Mouse (Mus musculus): ENCODE measurements around the gene Bgn. TPM values are rescaled to one million over a fixed set of nuclear protein-coding genes. Genes with fewer than 3 reads are reported as not detected.

Bgn gene
- polyA plus RNA-seq, 1 experiment from 2014 or later, result 11.7 TPM

GRCm38 (mm10) chrX:73474340-73475165 is 8.8 kb upstream of the Bgn start:
- H3K27me3 ChIP-seq, result no peaks in the 10 kb centered on the region
- no peaks in the 10 kb centered on the region for H3K9me3 ChIP-seq (replicated peaks)
- H3K4me1 ChIP-seq, result no peaks in the 10 kb centered on the region
- no peak overlapping the region for H3K4me2 ChIP-seq
- H3K27ac ChIP-seq, result no peak overlapping the region
- H3K36me3 ChIP-seq (ENCODE audit: poor library complexity, severe bottlenecking), result no peaks in the 10 kb centered on the region
- ATAC-seq, result no peak
- no peak overlapping the region for H3K9ac ChIP-seq
- WGBS, result 64% methylated on average over 12 of the region's 12 CpGs
- no peak overlapping the region for H3K4me3 ChIP-seq

- Histone ChIP-seq H3K27me3 (no peaks in the 10 kb centered on the region), H3K9ac (no peak overlapping the region), H3K36me3 (ENCODE audit: poor library complexity, severe bottlenecking) (no peaks in the 10 kb centered on the region), H3K4me1 (no peaks in the 10 kb centered on the region), H3K4me3 (no peak overlapping the region), H3K4me2 (no peak overlapping the region), H3K27ac (no peak overlapping the region), H3K9me3 (replicated peaks) (no peaks in the 10 kb centered on the region)
- WGBS, result 95% methylated on average over 1 of the region's 1 CpGs
- ATAC-seq, result no peak
Observed at GRCm38 (mm10) chrX:73475658-73476256, 7.6 kb upstream of the Bgn start.

GRCm38 (mm10) chrX:73476621-73477020 is 6.8 kb upstream of the Bgn start:
- no peaks in the 10 kb centered on the region for H3K36me3 ChIP-seq (ENCODE audit: poor library complexity, severe bottlenecking)
- no peaks in the 10 kb centered on the region for H3K9me3 ChIP-seq (replicated peaks)
- ATAC-seq, result no peak
- no peak overlapping the region for H3K27ac ChIP-seq
- H3K4me1 ChIP-seq, result no peaks in the 10 kb centered on the region
- WGBS, result 85% methylated on average over 2 of the region's 2 CpGs
- no peak overlapping the region for H3K4me3 ChIP-seq
- no peak overlapping the region for H3K4me2 ChIP-seq
- H3K9ac ChIP-seq, result no peak overlapping the region
- H3K27me3 ChIP-seq, result no peaks in the 10 kb centered on the region

- no peaks in the 10 kb centered on the region for H3K27me3 ChIP-seq
- no peaks in the 10 kb centered on the region for H3K36me3 ChIP-seq (ENCODE audit: poor library complexity, severe bottlenecking)
- no peak overlapping the region for H3K4me3 ChIP-seq
- no peak for ATAC-seq
- no peak overlapping the region for H3K9ac ChIP-seq
- WGBS, result 84% methylated on average over 2 of the region's 2 CpGs
- H3K9me3 ChIP-seq (replicated peaks), result no peaks in the 10 kb centered on the region
- H3K4me2 ChIP-seq, result no peak overlapping the region
- no peaks in the 10 kb centered on the region for H3K4me1 ChIP-seq
- H3K27ac ChIP-seq, result no peak overlapping the region
Observed at GRCm38 (mm10) chrX:73477500-73477899, 5.9 kb upstream of the Bgn start.

GRCm38 (mm10) chrX:73479656-73480055 is 3.7 kb upstream of the Bgn start:
- H3K9ac ChIP-seq, result no peak overlapping the region
- no peak overlapping the region for H3K4me3 ChIP-seq
- no peak overlapping the region for H3K27ac ChIP-seq
- no peaks in the 10 kb centered on the region for H3K9me3 ChIP-seq (replicated peaks)
- no peaks in the 10 kb centered on the region for H3K4me1 ChIP-seq
- no peaks in the 10 kb centered on the region for H3K27me3 ChIP-seq
- H3K36me3 ChIP-seq (ENCODE audit: poor library complexity, severe bottlenecking), result no peaks in the 10 kb centered on the region
- no peak overlapping the region for H3K4me2 ChIP-seq
- ATAC-seq, result no peak

- Histone ChIP-seq H3K9me3 (replicated peaks) (no peaks in the 10 kb centered on the region), H3K27me3 (no peaks in the 10 kb centered on the region), H3K4me1 (no peaks in the 10 kb centered on the region), H3K4me3 (no peak overlapping the region), H3K36me3 (ENCODE audit: poor library complexity, severe bottlenecking) (no peaks in the 10 kb centered on the region), H3K9ac (no peak overlapping the region), H3K27ac (no peak overlapping the region), H3K4me2 (no peak overlapping the region)
- 82% methylated on average over 2 of the region's 2 CpGs for WGBS
- no peak for ATAC-seq
Observed at GRCm38 (mm10) chrX:73480334-73480733, 3.1 kb upstream of the Bgn start.

- WGBS, result 43% methylated on average over 4 of the region's 4 CpGs
- Histone ChIP-seq H3K9ac (no peak overlapping the region), H3K4me1 (no peaks in the 10 kb centered on the region), H3K4me3 (no peak overlapping the region), H3K27me3 (no peaks in the 10 kb centered on the region), H3K4me2 (no peak overlapping the region), H3K9me3 (replicated peaks) (no peaks in the 10 kb centered on the region), H3K27ac (no peak overlapping the region), H3K36me3 (ENCODE audit: poor library complexity, severe bottlenecking) (no peaks in the 10 kb centered on the region)
- no peak for ATAC-seq
Observed at GRCm38 (mm10) chrX:73482643-73483483, 539 bp upstream of the Bgn start.

GRCm38 (mm10) chrX:73484076-73484475 is 674 bp downstream of the Bgn start:
- Histone ChIP-seq H3K9ac (no peak overlapping the region), H3K4me1 (no peaks in the 10 kb centered on the region), H3K36me3 (ENCODE audit: poor library complexity, severe bottlenecking) (no peaks in the 10 kb centered on the region), H3K4me2 (no peak overlapping the region), H3K27me3 (no peaks in the 10 kb centered on the region), H3K27ac (no peak overlapping the region), H3K4me3 (no peak overlapping the region), H3K9me3 (replicated peaks) (no peaks in the 10 kb centered on the region)
- no peak for ATAC-seq
- 73% methylated on average over 1 of the region's 1 CpGs for WGBS

- WGBS, result 87% methylated on average over 4 of the region's 4 CpGs
- no peak for ATAC-seq
- no peak overlapping the region for H3K27ac ChIP-seq
- no peaks in the 10 kb centered on the region for H3K27me3 ChIP-seq
- H3K9ac ChIP-seq, result no peak overlapping the region
- no peaks in the 10 kb centered on the region for H3K4me1 ChIP-seq
- no peaks in the 10 kb centered on the region for H3K36me3 ChIP-seq (ENCODE audit: poor library complexity, severe bottlenecking)
- H3K4me2 ChIP-seq, result no peak overlapping the region
- H3K9me3 ChIP-seq (replicated peaks), result no peaks in the 10 kb centered on the region
- H3K4me3 ChIP-seq, result no peak overlapping the region
Observed at GRCm38 (mm10) chrX:73484870-73485269, 1.5 kb downstream of the Bgn start.

GRCm38 (mm10) chrX:73486920-73487319 is 3.5 kb downstream of the Bgn start:
- Histone ChIP-seq H3K4me3 (no peak overlapping the region), H3K36me3 (ENCODE audit: poor library complexity, severe bottlenecking) (no peaks in the 10 kb centered on the region), H3K9me3 (replicated peaks) (no peaks in the 10 kb centered on the region), H3K9ac (no peak overlapping the region), H3K4me2 (no peak overlapping the region), H3K27me3 (no peaks in the 10 kb centered on the region), H3K27ac (no peak overlapping the region), H3K4me1 (no peaks in the 10 kb centered on the region)
- 83% methylated on average over 5 of the region's 5 CpGs for WGBS
- ATAC-seq, result no peak

- no peak overlapping the region for H3K9ac ChIP-seq
- no peak overlapping the region for H3K27ac ChIP-seq
- 73% methylated on average over 4 of the region's 4 CpGs for WGBS
- no peaks in the 10 kb centered on the region for H3K36me3 ChIP-seq (ENCODE audit: poor library complexity, severe bottlenecking)
- H3K27me3 ChIP-seq, result no peaks in the 10 kb centered on the region
- H3K4me1 ChIP-seq, result no peaks in the 10 kb centered on the region
- H3K4me3 ChIP-seq, result no peak overlapping the region
- no peaks in the 10 kb centered on the region for H3K9me3 ChIP-seq (replicated peaks)
- no peak overlapping the region for H3K4me2 ChIP-seq
- no peak for ATAC-seq
Observed at GRCm38 (mm10) chrX:73490186-73490585, 6.8 kb downstream of the Bgn start.

- Histone ChIP-seq H3K4me1 (no peaks in the 10 kb centered on the region), H3K9ac (no peak overlapping the region), H3K36me3 (ENCODE audit: poor library complexity, severe bottlenecking) (no peaks in the 10 kb centered on the region), H3K4me3 (no peak overlapping the region), H3K27me3 (no peaks in the 10 kb centered on the region), H3K27ac (no peak overlapping the region), H3K4me2 (no peak overlapping the region), H3K9me3 (replicated peaks) (no peaks in the 10 kb centered on the region)
- ATAC-seq, result no peak
- 82% methylated on average over 3 of the region's 3 CpGs for WGBS
Observed at GRCm38 (mm10) chrX:73490804-73491203, 7.4 kb downstream of the Bgn start.
